Mouse (Mus musculus): ENCODE measurements at regions not wholly inside any gene's neighbourhood (a gene's known extent, or its start where the extent isn't known, plus 50 kb on each side); places are given as distances from the start of the nearest gene placed in this dataset.

- DNase-seq (ENCODE audit: low spot score) = no peak
Observed at GRCm38 (mm10) chr10:125790924-125791323, 175.0 kb upstream of the Lrig3 start.

- DNase-seq (ENCODE audit: low spot score) = no peak
Observed at GRCm38 (mm10) chr10:125794504-125794903, 171.5 kb upstream of the Lrig3 start.

GRCm38 (mm10) chr10:125795323-125795722, 170.6 kb upstream of the Lrig3 start:
- DNase-seq (ENCODE audit: low spot score) = no peak

GRCm38 (mm10) chr10:125798678-125799077, 167.3 kb upstream of the Lrig3 start:
- DNase-seq (ENCODE audit: low spot score) = peak; percentile 59

GRCm38 (mm10) chr10:125800572-125801114, 165.3 kb upstream of the Lrig3 start:
- DNase-seq (ENCODE audit: low spot score) = peak; percentile 50

- no peak for DNase-seq (ENCODE audit: low spot score)
Observed at GRCm38 (mm10) chr10:125801450-125801849, 164.5 kb upstream of the Lrig3 start.

GRCm38 (mm10) chr10:125802923-125803583, 162.9 kb upstream of the Lrig3 start:
- DNase-seq (ENCODE audit: low spot score) = no peak

- DNase-seq (ENCODE audit: low spot score) = peak; percentile 78
Observed at GRCm38 (mm10) chr10:125809763-125810361, 156.1 kb upstream of the Lrig3 start.

GRCm38 (mm10) chr10:125810590-125810989, 155.4 kb upstream of the Lrig3 start:
- DNase-seq (ENCODE audit: low spot score) = peak; percentile 67

- DNase-seq (ENCODE audit: low spot score) = no peak
Observed at GRCm38 (mm10) chr10:125814191-125814887, 151.6 kb upstream of the Lrig3 start.

GRCm38 (mm10) chr10:125832134-125832533, 133.8 kb upstream of the Lrig3 start:
- DNase-seq (ENCODE audit: low spot score) = no peak

- no peak for DNase-seq (ENCODE audit: low spot score)
Observed at GRCm38 (mm10) chr10:125832764-125833163, 133.2 kb upstream of the Lrig3 start.

- DNase-seq (ENCODE audit: low spot score) = no peak
Observed at GRCm38 (mm10) chr10:125833989-125834388, 132.0 kb upstream of the Lrig3 start.

GRCm38 (mm10) chr10:125838982-125839381, 127.0 kb upstream of the Lrig3 start:
- no peak for DNase-seq (ENCODE audit: low spot score)

- DNase-seq (ENCODE audit: low spot score) = peak; percentile 63
Observed at GRCm38 (mm10) chr10:125839621-125840141, 126.3 kb upstream of the Lrig3 start.

- DNase-seq (ENCODE audit: low spot score) = no peak
Observed at GRCm38 (mm10) chr10:125840388-125840787, 125.6 kb upstream of the Lrig3 start.

- DNase-seq (ENCODE audit: low spot score) = peak; percentile 24
Observed at GRCm38 (mm10) chr10:125844336-125844865, 121.6 kb upstream of the Lrig3 start.

GRCm38 (mm10) chr10:125845014-125845514, 120.9 kb upstream of the Lrig3 start:
- DNase-seq (ENCODE audit: low spot score) = peak; percentile 83

GRCm38 (mm10) chr10:125850370-125850769, 115.6 kb upstream of the Lrig3 start:
- no peak for DNase-seq (ENCODE audit: low spot score)

GRCm38 (mm10) chr10:125861734-125862133, 104.2 kb upstream of the Lrig3 start:
- DNase-seq (ENCODE audit: low spot score) = no peak

GRCm38 (mm10) chr10:125866346-125866745, 99.6 kb upstream of the Lrig3 start:
- peak; percentile 44 for DNase-seq (ENCODE audit: low spot score)

- DNase-seq (ENCODE audit: low spot score) = no peak
Observed at GRCm38 (mm10) chr10:125884563-125884962, 81.4 kb upstream of the Lrig3 start.

Data from embryo, embryonic 10.5 days (tissue).